Mouse (Mus musculus): ENCODE data around the gene Elavl1. TPM values are rescaled to one million over a fixed set of nuclear protein-coding genes. Genes with fewer than 3 reads are reported as not detected.
"Not testable (repeated sequence)": the region's sequence is repeated elsewhere in the genome, so short reads cannot be mapped to it uniquely, and the experiment has no call there.

The Elavl1 gene
- polyA plus RNA-seq, 1 experiment = 81.5 TPM

DNA sequence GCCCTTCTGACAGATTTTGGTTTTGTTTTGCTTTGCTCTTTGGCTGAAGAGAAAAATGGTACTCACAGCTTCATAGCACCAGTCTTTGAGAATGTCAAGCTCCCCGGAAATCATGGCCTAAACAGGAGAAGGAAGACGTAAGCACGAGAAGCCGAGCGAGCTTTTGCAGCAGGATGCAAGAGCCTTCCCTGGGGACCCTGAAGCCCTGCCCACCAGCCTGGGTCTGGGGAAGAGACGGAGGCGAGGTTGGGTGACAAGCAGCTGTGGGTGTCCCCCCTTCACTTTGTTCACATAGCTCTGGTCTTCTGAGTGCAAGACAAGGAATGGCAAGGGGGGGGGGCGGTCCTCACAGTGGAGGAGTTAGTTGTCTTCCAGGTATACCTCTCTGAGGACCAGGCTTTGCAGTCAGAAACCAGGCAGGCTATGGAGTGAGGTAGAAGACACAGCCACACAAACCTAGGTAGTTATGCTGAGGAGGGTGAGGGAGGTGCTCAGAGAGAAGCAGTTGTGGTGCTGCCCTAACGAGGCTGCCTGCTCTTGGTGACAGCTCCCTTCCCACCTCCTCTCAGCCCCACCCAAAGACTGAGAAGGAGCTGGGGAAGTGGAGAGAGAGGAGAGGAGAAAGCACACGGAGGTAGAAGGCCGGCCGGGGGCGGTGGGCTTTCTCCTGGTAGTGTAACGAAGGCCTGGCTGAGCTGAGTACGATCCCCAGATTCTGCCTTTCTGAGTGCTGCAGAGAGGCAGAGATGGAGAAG, 59.9 kb downstream of the Elavl1 start:
- Histone ChIP-seq H3K4me1 (ENCODE audit: control insufficient read depth, insufficient read depth, low read length) (no peaks in the 10 kb centered on the region), H3K4me3 (ENCODE audit: insufficient read depth, low read length) (no peak overlapping the region), H3K27ac (ENCODE audit: insufficient read depth, low read length) (no peak overlapping the region)
- TF ChIP-seq CTCF (IDR thresholded peaks at IDR 0.05; ENCODE audit: borderline replicate concordance, insufficient read depth, low read length) = no peak
- TF ChIP-seq POLR2A (IDR thresholded peaks at IDR 0.05; ENCODE audit: low read depth, low read length) = no peak

DNA sequence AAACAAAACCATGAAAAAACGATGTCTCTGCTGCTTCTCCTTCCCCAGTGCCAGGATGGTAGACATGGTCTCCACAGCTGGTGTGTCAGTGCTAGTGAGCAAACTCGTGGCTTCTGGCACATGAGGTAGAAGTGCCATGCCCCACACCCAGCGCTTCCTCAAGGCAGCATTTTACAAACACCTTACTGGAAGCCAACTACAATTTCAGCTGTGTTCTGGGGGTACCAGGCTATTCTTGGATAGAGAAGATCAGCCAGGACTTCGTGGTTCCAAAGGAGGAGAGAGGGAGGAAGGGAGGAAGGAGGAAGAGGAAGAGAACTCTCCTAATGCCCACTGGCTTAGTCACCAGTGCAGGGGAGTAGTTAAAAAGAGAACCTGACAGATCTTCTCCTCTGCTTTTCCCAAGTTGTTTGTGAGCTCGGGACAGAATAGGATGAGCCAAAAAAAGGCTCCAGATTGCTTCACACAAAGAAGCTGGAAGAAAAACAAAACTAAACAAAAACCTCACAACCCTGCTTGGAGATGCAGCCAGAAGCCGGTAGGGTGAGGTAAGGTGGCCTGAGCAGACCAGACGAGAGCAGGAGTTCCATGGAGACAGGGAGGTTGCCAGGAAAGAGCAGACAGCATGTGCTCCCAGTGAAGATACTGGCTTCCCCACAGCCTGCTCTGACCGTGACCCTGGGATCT, 62.0 kb downstream of the Elavl1 start:
- no peak for TF ChIP-seq POLR2A (IDR thresholded peaks at IDR 0.05; ENCODE audit: low read depth, low read length)
- TF ChIP-seq CTCF (IDR thresholded peaks at IDR 0.05; ENCODE audit: borderline replicate concordance, insufficient read depth, low read length) = no peak
- Histone ChIP-seq H3K4me1 (ENCODE audit: control insufficient read depth, insufficient read depth, low read length) (no peaks in the 10 kb centered on the region), H3K4me3 (ENCODE audit: insufficient read depth, low read length) (no peak overlapping the region), H3K27ac (ENCODE audit: insufficient read depth, low read length) (no peak overlapping the region)

DNA sequence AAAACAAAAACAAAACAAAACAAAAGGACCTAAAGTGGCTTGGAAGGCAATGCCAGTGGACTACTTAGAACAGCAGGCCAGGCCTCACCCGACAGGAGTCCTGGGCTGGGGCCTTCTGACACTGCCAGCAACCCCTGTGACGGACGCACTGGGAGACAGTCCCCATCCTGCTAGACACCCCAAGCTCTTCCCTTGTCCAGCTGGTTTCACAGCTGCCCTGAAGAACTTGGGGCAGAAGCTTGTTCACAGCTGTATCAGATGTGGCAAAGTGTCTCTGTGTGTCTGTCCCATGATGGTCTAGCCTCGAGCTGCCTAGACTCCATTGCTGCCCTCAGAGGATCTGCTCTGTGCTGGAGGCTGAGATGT, 65.4 kb downstream of the Elavl1 start:
- H3K4me3 ChIP-seq (ENCODE audit: insufficient read depth, low read length) = no peak overlapping the region
- H3K27ac ChIP-seq (ENCODE audit: insufficient read depth, low read length) = peak overlapping the region; percentile 48
- H3K4me1 ChIP-seq (ENCODE audit: control insufficient read depth, insufficient read depth, low read length) = peaks cover 8% of the 10 kb centered on the region
- TF ChIP-seq CTCF (IDR thresholded peaks at IDR 0.05; ENCODE audit: borderline replicate concordance, insufficient read depth, low read length) = no peak

DNA sequence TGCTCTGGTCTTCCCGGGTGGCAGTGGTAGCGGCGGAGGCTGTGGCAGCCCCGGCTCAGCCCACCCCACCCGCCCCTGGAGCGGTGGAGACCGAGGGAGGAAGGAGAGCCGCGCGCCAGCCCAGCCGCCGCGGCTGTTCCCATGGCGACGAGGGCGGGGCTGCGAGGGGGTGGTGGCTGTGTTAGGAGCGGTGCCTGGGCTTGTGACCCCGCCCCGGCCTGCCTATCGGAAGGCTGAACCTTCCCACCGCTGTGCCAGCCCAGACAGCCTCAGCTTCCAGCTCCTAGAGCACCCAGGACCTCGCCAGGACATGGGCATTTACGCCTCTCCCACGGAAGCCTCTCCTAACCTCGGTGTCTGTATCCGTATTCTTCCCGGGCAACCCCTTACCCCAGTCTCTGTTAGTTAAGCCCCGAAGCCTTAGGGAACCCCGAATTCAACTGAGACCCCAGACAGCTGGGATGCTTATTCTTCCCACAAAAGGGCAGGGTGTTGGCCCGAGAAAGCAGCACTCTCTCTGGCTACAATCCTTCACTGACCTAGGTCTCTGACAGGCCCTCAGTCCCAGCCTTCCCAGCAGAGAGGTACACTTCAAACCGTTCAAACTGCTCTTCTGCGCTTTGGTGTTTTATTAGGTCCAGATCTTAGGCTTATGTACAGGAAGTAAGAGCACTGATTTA, 65.9 kb downstream of the Elavl1 start, which contains the start of gene Ctxn1:
Ctxn1 (minus strand) TSS at position 150 of the 680 bp plus-strand sequence.
- TF ChIP-seq POLR2A (IDR thresholded peaks at IDR 0.05; ENCODE audit: low read depth, low read length) (peak; percentile 90), CTCF (IDR thresholded peaks at IDR 0.05; ENCODE audit: borderline replicate concordance, insufficient read depth, low read length) (no peak)
- Histone ChIP-seq H3K27ac (ENCODE audit: insufficient read depth, low read length) (peak within 1 kb of the TSS; percentile 48), H3K4me1 (ENCODE audit: control insufficient read depth, insufficient read depth, low read length) (peaks cover 8% of the 10 kb centered on the region), H3K4me3 (ENCODE audit: insufficient read depth, low read length) (peak within 1 kb of the TSS; percentile 63)

DNA sequence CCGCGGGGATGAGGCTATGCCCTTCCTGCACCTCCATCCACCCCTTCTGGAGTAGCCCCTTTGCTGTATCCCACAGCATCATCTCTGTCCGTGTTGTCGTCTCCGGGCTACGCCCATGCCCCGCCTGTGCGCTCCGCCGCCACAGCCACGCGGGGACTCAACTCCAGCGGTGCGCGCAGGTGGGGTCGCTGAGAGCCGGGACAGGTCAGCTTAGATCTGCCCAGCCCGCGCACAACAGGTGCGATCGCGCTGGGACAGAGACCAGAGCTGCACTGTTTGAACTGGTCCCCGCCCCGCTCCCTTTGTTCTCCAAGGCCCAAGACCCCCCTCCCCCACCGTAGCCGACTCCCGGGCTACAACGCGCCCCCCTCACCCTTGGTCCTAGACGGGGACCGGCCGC, 66.5 kb downstream of the Elavl1 start:
- H3K4me3 ChIP-seq (ENCODE audit: insufficient read depth, low read length) = peak overlapping the region; percentile 63
- H3K27ac ChIP-seq (ENCODE audit: insufficient read depth, low read length) = no peak overlapping the region
- peaks cover 10% of the 10 kb centered on the region for H3K4me1 ChIP-seq (ENCODE audit: control insufficient read depth, insufficient read depth, low read length)
- TF ChIP-seq CTCF (IDR thresholded peaks at IDR 0.05; ENCODE audit: borderline replicate concordance, insufficient read depth, low read length) (no peak), POLR2A (IDR thresholded peaks at IDR 0.05; ENCODE audit: low read depth, low read length) (peak; percentile 9; the same call in 1 of the 2 replicates)

DNA sequence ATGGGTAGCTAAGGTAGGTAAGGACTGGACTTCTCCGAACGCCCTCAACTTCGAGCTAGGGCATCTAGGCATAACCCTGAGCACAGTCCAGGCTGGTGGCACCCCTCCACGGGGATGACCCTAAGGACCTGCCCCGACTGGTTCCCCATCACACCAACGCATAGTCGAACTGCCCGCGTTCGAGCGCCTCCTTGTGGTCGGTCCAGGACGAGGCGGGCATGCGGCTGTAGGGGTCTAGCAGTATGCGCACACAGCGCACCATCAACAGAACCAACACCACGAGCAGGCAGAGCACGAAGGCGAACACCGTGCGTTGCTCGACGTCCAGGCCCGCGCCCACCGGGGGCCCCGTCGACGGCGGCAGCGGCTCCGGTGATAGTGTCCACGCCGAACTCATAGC, 67.0 kb downstream of the Elavl1 start:
- Histone ChIP-seq H3K27ac (ENCODE audit: insufficient read depth, low read length) (peak overlapping the region; percentile 29; the same call in 1 of the 2 replicates), H3K4me1 (ENCODE audit: control insufficient read depth, insufficient read depth, low read length) (peaks cover 10% of the 10 kb centered on the region), H3K4me3 (ENCODE audit: insufficient read depth, low read length) (peak overlapping the region; percentile 63)
- peak; percentile 92 for TF ChIP-seq CTCF (IDR thresholded peaks at IDR 0.05; ENCODE audit: borderline replicate concordance, insufficient read depth, low read length)
- TF ChIP-seq POLR2A (IDR thresholded peaks at IDR 0.05; ENCODE audit: low read depth, low read length) = no peak; the same call in none of the 2 replicates

DNA sequence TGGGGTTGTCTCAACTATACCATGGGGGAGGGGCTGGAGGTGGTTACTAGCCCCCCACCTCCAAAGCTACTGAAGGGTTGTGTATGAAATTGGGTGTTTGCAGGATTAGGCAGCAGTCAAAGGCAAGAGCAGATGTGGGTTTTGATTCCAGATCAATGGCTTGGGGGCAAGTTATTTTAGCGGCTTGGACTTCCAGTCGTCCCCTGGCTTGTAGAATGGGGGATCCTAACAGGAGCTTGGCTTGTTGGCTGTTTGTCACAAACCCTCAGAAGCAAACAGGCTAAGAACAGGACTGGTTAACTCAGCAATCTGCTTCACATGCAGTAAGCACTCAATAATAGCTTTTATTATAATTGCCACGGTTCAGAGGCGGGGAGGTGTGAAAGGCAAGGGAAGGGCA, 67.9 kb downstream of the Elavl1 start:
- H3K27ac ChIP-seq (ENCODE audit: insufficient read depth, low read length) = peak overlapping the region; percentile 29
- H3K4me3 ChIP-seq (ENCODE audit: insufficient read depth, low read length) = no peak overlapping the region
- peaks cover 10% of the 10 kb centered on the region for H3K4me1 ChIP-seq (ENCODE audit: control insufficient read depth, insufficient read depth, low read length)
- TF ChIP-seq CTCF (IDR thresholded peaks at IDR 0.05; ENCODE audit: borderline replicate concordance, insufficient read depth, low read length) (no peak), POLR2A (IDR thresholded peaks at IDR 0.05; ENCODE audit: low read depth, low read length) (no peak)

DNA sequence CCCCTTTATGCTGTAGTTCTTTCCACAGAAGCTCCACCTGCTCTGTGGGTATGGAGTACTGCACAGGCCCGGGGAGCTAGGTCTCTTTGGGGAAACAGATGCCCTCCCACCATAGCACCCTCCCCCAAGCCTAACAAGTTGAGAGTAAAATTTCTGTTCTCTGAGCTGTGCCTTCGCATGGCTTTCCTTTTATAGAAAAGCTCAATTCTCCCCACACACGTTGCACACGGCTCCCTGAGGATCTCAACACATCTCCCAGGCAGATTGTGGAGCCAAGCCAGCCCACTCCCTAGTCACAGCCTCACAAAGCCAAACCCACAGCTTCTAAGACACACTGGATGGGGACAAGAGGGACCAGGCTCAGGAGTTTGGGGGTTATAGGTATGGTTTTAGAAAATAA, 68.3 kb downstream of the Elavl1 start:
- Histone ChIP-seq H3K27ac (ENCODE audit: insufficient read depth, low read length) (peak overlapping the region; percentile 62), H3K4me3 (ENCODE audit: insufficient read depth, low read length) (no peak overlapping the region)
- TF ChIP-seq POLR2A (IDR thresholded peaks at IDR 0.05; ENCODE audit: low read depth, low read length) (peak; percentile 32; the same call in 1 of the 2 replicates), CTCF (IDR thresholded peaks at IDR 0.05; ENCODE audit: borderline replicate concordance, insufficient read depth, low read length) (no peak)

DNA sequence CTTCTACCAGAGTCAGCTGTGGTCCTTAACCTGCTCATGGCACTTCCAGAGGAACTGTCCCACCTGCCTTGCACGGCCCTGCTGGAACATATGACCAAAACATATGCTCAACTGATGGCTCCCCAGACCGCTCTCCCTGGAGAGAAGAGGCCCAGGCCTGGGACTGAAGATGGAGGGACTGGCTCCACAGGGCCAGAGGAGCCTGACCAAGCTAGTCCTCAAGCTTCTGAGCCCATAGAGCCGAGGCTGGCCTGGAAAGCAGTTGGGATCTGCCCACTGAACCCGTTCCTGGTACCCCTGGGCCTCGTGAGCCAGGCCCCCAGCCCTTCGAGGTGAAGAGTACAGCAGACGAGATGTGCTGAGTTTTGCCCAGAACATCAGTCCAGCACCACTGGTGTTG, 69.7 kb downstream of the Elavl1 start:
- H3K4me1 ChIP-seq (ENCODE audit: control insufficient read depth, insufficient read depth, low read length); H3K27ac ChIP-seq (ENCODE audit: insufficient read depth, low read length): not testable (repeated sequence)

More for the DNA sequence above, 68.3 kb downstream of the Elavl1 start:
- H3K4me1 ChIP-seq (ENCODE audit: control insufficient read depth, insufficient read depth, low read length) = peaks cover 10% of the 10 kb centered on the region

DNA sequence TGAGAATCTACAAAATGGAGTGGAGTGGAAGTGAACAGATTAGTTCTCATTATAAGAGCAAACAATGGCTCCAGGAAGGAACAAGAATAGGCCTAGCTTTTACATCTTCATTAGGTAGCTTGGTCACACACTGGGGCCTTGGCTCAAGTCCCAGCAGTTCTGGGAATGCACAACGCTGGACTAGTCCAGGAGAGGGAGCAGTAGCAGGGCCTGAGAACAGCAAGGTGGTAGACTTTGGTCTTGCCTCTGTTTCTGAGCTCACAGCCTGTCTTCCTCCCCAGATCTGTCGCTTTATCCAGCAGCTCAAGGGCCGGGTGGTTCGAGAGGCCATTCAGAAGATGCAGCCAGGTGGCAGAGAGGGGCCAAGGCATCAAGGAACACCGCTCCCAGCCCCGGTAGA, 71.2 kb downstream of the Elavl1 start:
- TF ChIP-seq POLR2A (IDR thresholded peaks at IDR 0.05; ENCODE audit: low read depth, low read length) (0 out of 2 replicates have a peak, but pooled peaks have one; percentile 1), CTCF (IDR thresholded peaks at IDR 0.05; ENCODE audit: borderline replicate concordance, insufficient read depth, low read length) (peak; percentile 62; the same call in 1 of the 2 replicates)
- Histone ChIP-seq H3K4me3 (ENCODE audit: insufficient read depth, low read length) (peak overlapping the region; percentile 89), H3K27ac (ENCODE audit: insufficient read depth, low read length) (peak overlapping the region; percentile 63), H3K4me1 (ENCODE audit: control insufficient read depth, insufficient read depth, low read length) (peaks cover 10% of the 10 kb centered on the region)

More for the DNA sequence above, 69.7 kb downstream of the Elavl1 start:
- H3K4me3 ChIP-seq (ENCODE audit: insufficient read depth, low read length) = not testable (repeated sequence)

Measured in embryonic fibroblast, embryonic 13.5 days (primary cell).